ENCODE assay signal across 35 mouse cellular contexts in the genomic region with DNA sequence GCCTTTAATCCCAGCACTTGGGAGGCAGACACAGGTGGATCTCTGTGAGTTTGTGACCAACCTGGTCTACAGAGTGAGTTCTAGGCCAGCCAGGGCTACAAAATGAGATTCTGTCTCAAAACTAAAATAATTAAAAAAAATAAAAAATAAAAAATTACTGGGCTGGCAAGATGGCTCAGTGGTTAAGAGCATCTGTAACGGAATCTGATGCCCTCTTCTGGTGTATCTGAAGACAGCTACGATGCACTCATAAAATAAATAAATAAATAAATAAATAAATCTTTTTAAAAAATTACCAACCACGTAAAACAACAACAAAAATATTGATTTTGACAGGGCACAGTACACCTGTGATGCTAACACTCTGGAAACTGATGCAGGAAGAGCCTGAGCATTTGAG. TPM values are rescaled to one million over a fixed set of nuclear protein-coding genes. Genes with fewer than 3 reads are reported as not detected.
A peak's percentile ranks its signal among the peaks of the same experiment; 100 is the strongest.
DNase-seq lines count a peak whose midpoint lies in the region; ATAC-seq and TF ChIP-seq lines count a peak whose summit lies in the region.
"Had no signal": no experiment of that assay in that cellular context is flagged by ENCODE, and none has a peak within 500 bp of the region (broad histone marks: within the 10 kb centered on the region; RNA-seq: fewer than 3 reads in every experiment).

No protein-coding gene starts in this region.

- H3K27me3 ChIP-seq in hindbrain, embryonic 13.5 days: no peaks in the 10 kb centered on the region
- no peaks in the 10 kb centered on the region for H3K27me3 ChIP-seq in hindbrain, embryonic 14.5 days (ENCODE audit: control insufficient read depth, insufficient read depth, low read length)
- H3K27me3 ChIP-seq: CH12.LX; embryonic facial prominence, embryonic 12.5 days; embryonic facial prominence, embryonic 15.5 days; heart, embryonic 13.5 days; hindbrain, embryonic 12.5 days had no signal

- H3K27ac ChIP-seq in gastrocnemius, adult 2 months: no peak overlapping the region
- H3K27ac ChIP-seq in hindbrain, embryonic 13.5 days: no peak overlapping the region
- no peak overlapping the region for H3K27ac ChIP-seq in hindbrain, embryonic 14.5 days
- H3K27ac ChIP-seq in left cerebral cortex, adult 2 months: no peak overlapping the region
- H3K27ac ChIP-seq: embryonic facial prominence, embryonic 12.5 days; embryonic facial prominence, embryonic 15.5 days; heart, embryonic 10.5 days; heart, embryonic 13.5 days; hindbrain, embryonic 12.5 days; hindbrain, postnatal 0 days had no signal

- no peak overlapping the region for H3K4me2 ChIP-seq in hindbrain, embryonic 13.5 days
- no peak overlapping the region for H3K4me2 ChIP-seq in hindbrain, embryonic 14.5 days (replicated peaks)
- H3K4me2 ChIP-seq: embryonic facial prominence, embryonic 12.5 days; embryonic facial prominence, embryonic 15.5 days; heart, embryonic 13.5 days; hindbrain, embryonic 12.5 days had no signal

- no peak for DNase-seq in gastrocnemius, adult 2 months
- no peak for DNase-seq in gastrocnemius, postnatal 25 days
- no peak for DNase-seq in hindbrain, embryonic 14.5 days (ENCODE audit: low spot score)
- DNase-seq in left cerebral cortex, adult 2 months (ENCODE audit: extremely low spot score in 1 of 2, low spot score in 2 of 2): no peak
- DNase-seq in left cerebral cortex, adult 18-20 months (ENCODE audit: low spot score in 2 of 2): no peak
- DNase-seq: adrenal gland, adult 2 months; adrenal gland, postnatal 14 days; B cell, adult 2 months; cerebellum, adult 11 months; cerebellum, adult 2 months; cerebellum, adult 9-11 months; cerebellum, postnatal 25 days; forebrain, postnatal 0 days; gastrocnemius, postnatal 36 days; heart, postnatal 14 days had no signal

- ATAC-seq in hindbrain, embryonic 13.5 days (ENCODE audit: low FRiP score): 0 out of 2 replicates have a peak, but pooled peaks have one; percentile 5
- ATAC-seq in hindbrain, embryonic 14.5 days (ENCODE audit: low FRiP score): no peak
- ATAC-seq: forebrain, embryonic 14.5 days; forebrain, postnatal 0 days; hindbrain, postnatal 0 days; inflammation-experienced regulatory T-cells, adult 6 months; intestine, embryonic 16.5 days had no signal

- no peaks in the 10 kb centered on the region for H3K36me3 ChIP-seq in hindbrain, embryonic 13.5 days
- H3K36me3 ChIP-seq in hindbrain, embryonic 14.5 days (replicated peaks; ENCODE audit: control insufficient read depth, insufficient read depth): no peaks in the 10 kb centered on the region
- H3K36me3 ChIP-seq: embryonic facial prominence, embryonic 12.5 days; embryonic facial prominence, embryonic 15.5 days; heart, embryonic 10.5 days; heart, embryonic 13.5 days; hindbrain, embryonic 12.5 days had no signal

- H3K4me3 ChIP-seq in gastrocnemius, adult 2 months: no peak overlapping the region
- no peak overlapping the region for H3K4me3 ChIP-seq in hindbrain, embryonic 13.5 days
- H3K4me3 ChIP-seq in hindbrain, embryonic 14.5 days (replicated peaks; ENCODE audit: low read length): no peak overlapping the region
- no peak overlapping the region for H3K4me3 ChIP-seq in left cerebral cortex, adult 2 months
- H3K4me3 ChIP-seq: embryonic facial prominence, embryonic 12.5 days; embryonic facial prominence, embryonic 15.5 days; heart, embryonic 10.5 days; heart, embryonic 13.5 days; hindbrain, embryonic 12.5 days had no signal

- no peak overlapping the region for H3K9ac ChIP-seq in hindbrain, embryonic 13.5 days
- H3K9ac ChIP-seq in hindbrain, embryonic 14.5 days: no peak overlapping the region
- H3K9ac ChIP-seq: embryonic facial prominence, embryonic 12.5 days; embryonic facial prominence, embryonic 15.5 days; forebrain, postnatal 0 days; heart, embryonic 13.5 days; hindbrain, embryonic 12.5 days had no signal

- H3K9me3 ChIP-seq in hindbrain, embryonic 13.5 days: no peaks in the 10 kb centered on the region
- H3K9me3 ChIP-seq in hindbrain, embryonic 14.5 days (ENCODE audit: control insufficient read depth, low read length): no peaks in the 10 kb centered on the region
- H3K9me3 ChIP-seq: embryonic facial prominence, embryonic 12.5 days; embryonic facial prominence, embryonic 15.5 days; heart, embryonic 10.5 days; heart, embryonic 13.5 days; hindbrain, embryonic 12.5 days had no signal

- 89% methylated on average over 3 of the region's 3 CpGs for WGBS in hindbrain, embryonic 13.5 days
- whole genome bisulfite sequencing in hindbrain, embryonic 14.5 days: 90% methylated on average over 3 of the region's 3 CpGs

- intact Hi-C loops in gastrocnemius, adult 2 months (cut with DNase I): no loop called here
- intact Hi-C loops in left cerebral cortex, adult 2 months (cut with DNase I): no loop called here

- peak; percentile 15; the same call in 1 of the 2 replicates for TF ChIP-seq CTCF in gastrocnemius, adult 2 months (IDR thresholded peaks at IDR 0.05)
- peak; percentile 8 for TF ChIP-seq CTCF in left cerebral cortex, adult 2 months (IDR thresholded peaks at IDR 0.05)

- H3K4me1 ChIP-seq in hindbrain, embryonic 13.5 days (replicated peaks): no peaks in the 10 kb centered on the region
- H3K4me1 ChIP-seq in hindbrain, embryonic 14.5 days (replicated peaks; ENCODE audit: control insufficient read depth, insufficient read depth, low read length): no peaks in the 10 kb centered on the region
- H3K4me1 ChIP-seq: embryonic facial prominence, embryonic 12.5 days; embryonic facial prominence, embryonic 15.5 days; heart, embryonic 10.5 days; heart, embryonic 13.5 days; hindbrain, embryonic 12.5 days had no signal

RNA-seq across cellular contexts. Expression of gene Pfkfb3, which starts 13.0 kb away (rescaled TPM):
- 100 to 1,000 TPM in 1 of 2 experiments, 10 to 100 TPM in 1; 84.9 to 302 TPM for total RNA-seq in gastrocnemius, adult 2 months (2021)
- 100 to 1,000 TPM in 1 of 2 experiments, 10 to 100 TPM in 1; 46.4 to 185 TPM for total RNA-seq in gastrocnemius, postnatal 25 days (2021)
- polyA plus RNA-seq in hindbrain, embryonic 13.5 days (2015; fragmentation: Nextera tagmentation; extraction: Ambion mirVana): 27.3 and 27.5 TPM in 2 replicates
- 27.6 and 32.0 TPM in 2 replicates for polyA plus RNA-seq in hindbrain, embryonic 14.5 days (2014; fragmentation: Nextera tagmentation; extraction: Ambion mirVana)
- 10 to 100 TPM; 33.8 to 47.2 TPM for total RNA-seq in left cerebral cortex, adult 2 months (2021)
- total RNA-seq in left cerebral cortex, adult 18-20 months (2021): 10 to 100 TPM; 38.1 to 42.3 TPM

RNA-seq across cellular contexts. Expression of gene Rbm17, which starts 37.1 kb away (rescaled TPM):
- total RNA-seq in gastrocnemius, adult 2 months (2021): 10 to 100 TPM; 54.2 to 56.2 TPM
- total RNA-seq in gastrocnemius, postnatal 25 days (2021): 10 to 100 TPM; 44.1 to 55.2 TPM
- 141 and 142 TPM in 2 replicates for polyA plus RNA-seq in hindbrain, embryonic 13.5 days (2015; fragmentation: Nextera tagmentation; extraction: Ambion mirVana)
- polyA plus RNA-seq in hindbrain, embryonic 14.5 days (2014; fragmentation: Nextera tagmentation; extraction: Ambion mirVana): 116 and 118 TPM in 2 replicates
- 10 to 100 TPM; 84.7 to 86.9 TPM for total RNA-seq in left cerebral cortex, adult 2 months (2021)
- total RNA-seq in left cerebral cortex, adult 18-20 months (2021): 10 to 100 TPM; 88.5 to 93.5 TPM

RNA-seq across cellular contexts. Expression of gene Gm17490, which starts 59.2 kb away (rescaled TPM):
- total RNA-seq in gastrocnemius, adult 2 months (2021): not detected
- total RNA-seq in gastrocnemius, postnatal 25 days (2021): not detected
- not detected in 2 replicates for polyA plus RNA-seq in hindbrain, embryonic 13.5 days (2015; fragmentation: Nextera tagmentation; extraction: Ambion mirVana)
- not detected in 2 replicates for polyA plus RNA-seq in hindbrain, embryonic 14.5 days (2014; fragmentation: Nextera tagmentation; extraction: Ambion mirVana)
- total RNA-seq in left cerebral cortex, adult 2 months (2021): not detected
- not detected for total RNA-seq in left cerebral cortex, adult 18-20 months (2021)
- total RNA-seq: adrenal gland, adult 2 months; adrenal gland, postnatal 14 days; adrenal gland, postnatal 4 days; CH12.LX; common myeloid progenitor, adult 5-6 weeks; forebrain, postnatal 0 days; gastrocnemius, adult 8-10 months; gastrocnemius, postnatal 36 days; granulocyte monocyte progenitor cell, adult 5-6 weeks; heart, postnatal 14 days; hematopoietic stem cell, adult 5-6 weeks; hindbrain, postnatal 0 days; MEL had no signal
- polyA plus RNA-seq: adrenal gland, adult 2 months; cerebellum, adult 2 months; embryonic facial prominence, embryonic 12.5 days; embryonic facial prominence, embryonic 15.5 days; forebrain, embryonic 11.5 days; forebrain, embryonic 14.5 days; forebrain, postnatal 0 days; frontal cortex, adult 2 months; heart, embryonic 10.5 days; heart, embryonic 13.5 days; heart, embryonic 16.5 days; hindbrain, embryonic 12.5 days; hindbrain, postnatal 0 days; inflammation-experienced regulatory T-cells, adult 6 months; intestine, embryonic 16.5 days had no signal
